Mouse (Mus musculus): Measurements from ENCODE around the gene Klhl22. TPM values are rescaled to one million over a fixed set of nuclear protein-coding genes. Genes with fewer than 3 reads are reported as not detected.

Gene Klhl22
- polyA plus RNA-seq, 1 experiment from 2014 or later, result 36.4 TPM

GRCm38 (mm10) chr16:17761074-17761473 is 1.7 kb downstream of the Klhl22 start:
- no peak overlapping the region for H3K9ac ChIP-seq (ENCODE audit: low read length)
- 0 out of 2 replicates have a peak overlapping the region, but pooled peaks have one; percentile 98 for H3K4me2 ChIP-seq (ENCODE audit: low read depth, low read length)
- no peak overlapping the region for H3K4me3 ChIP-seq (ENCODE audit: low read length)
- WGBS, result 49% methylated on average over 1 of the region's 1 CpGs
- H3K9me3 ChIP-seq (replicated peaks; ENCODE audit: control insufficient read depth, low read length), result no peaks in the 10 kb centered on the region
- no peaks in the 10 kb centered on the region for H3K27me3 ChIP-seq (ENCODE audit: control insufficient read depth, insufficient read depth, low read length)
- H3K4me1 ChIP-seq (ENCODE audit: control insufficient read depth, insufficient read depth, low read length), result peaks cover 12% of the 10 kb centered on the region
- ATAC-seq (replicated peaks; ENCODE audit: extremely low read depth, insufficient read depth, low FRiP score), result no peak
- H3K27ac ChIP-seq (ENCODE audit: low read length), result no peak overlapping the region
- peaks cover 10% of the 10 kb centered on the region; the same call in 1 of the 2 replicates for H3K36me3 ChIP-seq (ENCODE audit: control insufficient read depth, insufficient read depth)

GRCm38 (mm10) chr16:17764108-17764511 is 4.7 kb downstream of the Klhl22 start:
- Histone ChIP-seq H3K27me3 (ENCODE audit: control insufficient read depth, insufficient read depth, low read length) (no peaks in the 10 kb centered on the region), H3K27ac (ENCODE audit: low read length) (no peak overlapping the region), H3K4me3 (ENCODE audit: low read length) (no peak overlapping the region), H3K9ac (ENCODE audit: low read length) (no peak overlapping the region), H3K36me3 (ENCODE audit: control insufficient read depth, insufficient read depth) (peaks cover 19% of the 10 kb centered on the region), H3K4me2 (ENCODE audit: low read depth, low read length) (no peak overlapping the region), H3K9me3 (replicated peaks; ENCODE audit: control insufficient read depth, low read length) (no peaks in the 10 kb centered on the region), H3K4me1 (ENCODE audit: control insufficient read depth, insufficient read depth, low read length) (peaks cover 9% of the 10 kb centered on the region)
- no peak for ATAC-seq (replicated peaks; ENCODE audit: extremely low read depth, insufficient read depth, low FRiP score)
- WGBS, result 63% methylated on average over 4 of the region's 4 CpGs

GRCm38 (mm10) chr16:17768834-17769233 is 9.4 kb downstream of the Klhl22 start:
- no peak overlapping the region for H3K4me3 ChIP-seq (ENCODE audit: low read length)
- 46% methylated on average over 7 of the region's 7 CpGs for WGBS
- peaks cover 30% of the 10 kb centered on the region for H3K36me3 ChIP-seq (ENCODE audit: control insufficient read depth, insufficient read depth)
- H3K27me3 ChIP-seq (ENCODE audit: control insufficient read depth, insufficient read depth, low read length), result no peaks in the 10 kb centered on the region
- H3K27ac ChIP-seq (ENCODE audit: low read length), result peak overlapping the region; percentile 50
- H3K4me2 ChIP-seq (ENCODE audit: low read depth, low read length), result no peak overlapping the region
- no peak overlapping the region for H3K9ac ChIP-seq (ENCODE audit: low read length)
- H3K4me1 ChIP-seq (ENCODE audit: control insufficient read depth, insufficient read depth, low read length), result peaks cover 6% of the 10 kb centered on the region; the same call in 1 of the 2 replicates
- H3K9me3 ChIP-seq (replicated peaks; ENCODE audit: control insufficient read depth, low read length), result no peaks in the 10 kb centered on the region
- 0 out of 2 replicates have a peak, but pooled peaks have one; percentile 63 for ATAC-seq (replicated peaks; ENCODE audit: extremely low read depth, insufficient read depth, low FRiP score)

GRCm38 (mm10) chr16:17771117-17771865 is 11.9 kb downstream of the Klhl22 start:
- H3K9ac ChIP-seq (ENCODE audit: low read length), result no peak overlapping the region
- H3K27me3 ChIP-seq (ENCODE audit: control insufficient read depth, insufficient read depth, low read length), result no peaks in the 10 kb centered on the region
- no peak overlapping the region for H3K4me2 ChIP-seq (ENCODE audit: low read depth, low read length)
- 65% methylated on average over 4 of the region's 4 CpGs for WGBS
- H3K4me3 ChIP-seq (ENCODE audit: low read length), result no peak overlapping the region
- peaks cover 6% of the 10 kb centered on the region; the same call in 1 of the 2 replicates for H3K4me1 ChIP-seq (ENCODE audit: control insufficient read depth, insufficient read depth, low read length)
- peaks cover 19% of the 10 kb centered on the region for H3K36me3 ChIP-seq (ENCODE audit: control insufficient read depth, insufficient read depth)
- H3K9me3 ChIP-seq (replicated peaks; ENCODE audit: control insufficient read depth, low read length), result no peaks in the 10 kb centered on the region
- H3K27ac ChIP-seq (ENCODE audit: low read length), result no peak overlapping the region
- no peak for ATAC-seq (replicated peaks; ENCODE audit: extremely low read depth, insufficient read depth, low FRiP score)

GRCm38 (mm10) chr16:17776828-17777227 is 17.4 kb downstream of the Klhl22 start:
- Histone ChIP-seq H3K4me2 (ENCODE audit: low read depth, low read length) (no peak overlapping the region), H3K27me3 (ENCODE audit: control insufficient read depth, insufficient read depth, low read length) (no peaks in the 10 kb centered on the region), H3K9me3 (replicated peaks; ENCODE audit: control insufficient read depth, low read length) (no peaks in the 10 kb centered on the region), H3K27ac (ENCODE audit: low read length) (no peak overlapping the region), H3K4me3 (ENCODE audit: low read length) (no peak overlapping the region), H3K36me3 (ENCODE audit: control insufficient read depth, insufficient read depth) (peaks cover 13% of the 10 kb centered on the region), H3K4me1 (ENCODE audit: control insufficient read depth, insufficient read depth, low read length) (no peaks in the 10 kb centered on the region), H3K9ac (ENCODE audit: low read length) (no peak overlapping the region)
- 65% methylated on average over 11 of the region's 11 CpGs for WGBS
- ATAC-seq (replicated peaks; ENCODE audit: extremely low read depth, insufficient read depth, low FRiP score), result no peak

- Histone ChIP-seq H3K27me3 (ENCODE audit: control insufficient read depth, insufficient read depth, low read length) (no peaks in the 10 kb centered on the region), H3K36me3 (ENCODE audit: control insufficient read depth, insufficient read depth) (peaks cover 11% of the 10 kb centered on the region), H3K4me3 (ENCODE audit: low read length) (no peak overlapping the region), H3K9ac (ENCODE audit: low read length) (no peak overlapping the region), H3K4me2 (ENCODE audit: low read depth, low read length) (no peak overlapping the region), H3K9me3 (replicated peaks; ENCODE audit: control insufficient read depth, low read length) (no peaks in the 10 kb centered on the region), H3K4me1 (ENCODE audit: control insufficient read depth, insufficient read depth, low read length) (no peaks in the 10 kb centered on the region), H3K27ac (ENCODE audit: low read length) (no peak overlapping the region)
- no peak for ATAC-seq (replicated peaks; ENCODE audit: extremely low read depth, insufficient read depth, low FRiP score)
- 72% methylated on average over 4 of the region's 4 CpGs for WGBS
These were observed 18.8 kb downstream of the Klhl22 start for GRCm38 (mm10) chr16:17778223-17778622.

- peaks cover 17% of the 10 kb centered on the region for H3K36me3 ChIP-seq (ENCODE audit: control insufficient read depth, insufficient read depth)
- no peak for ATAC-seq (replicated peaks; ENCODE audit: extremely low read depth, insufficient read depth, low FRiP score)
These were observed 20.3 kb downstream of the Klhl22 start for GRCm38 (mm10) chr16:17779692-17780091.

GRCm38 (mm10) chr16:17785337-17785736 is 25.9 kb downstream of the Klhl22 start:
- WGBS, result 66% methylated on average over 3 of the region's 3 CpGs
- Histone ChIP-seq H3K36me3 (ENCODE audit: control insufficient read depth, insufficient read depth) (peaks cover 24% of the 10 kb centered on the region), H3K27me3 (ENCODE audit: control insufficient read depth, insufficient read depth, low read length) (no peaks in the 10 kb centered on the region), H3K4me2 (ENCODE audit: low read depth, low read length) (no peak overlapping the region), H3K4me3 (ENCODE audit: low read length) (no peak overlapping the region), H3K9me3 (replicated peaks; ENCODE audit: control insufficient read depth, low read length) (no peaks in the 10 kb centered on the region), H3K9ac (ENCODE audit: low read length) (no peak overlapping the region), H3K27ac (ENCODE audit: low read length) (no peak overlapping the region), H3K4me1 (ENCODE audit: control insufficient read depth, insufficient read depth, low read length) (no peaks in the 10 kb centered on the region)
- ATAC-seq (replicated peaks; ENCODE audit: extremely low read depth, insufficient read depth, low FRiP score), result no peak

More at GRCm38 (mm10) chr16:17779692-17780091, 20.3 kb downstream of the Klhl22 start:
- Histone ChIP-seq H3K4me3 (ENCODE audit: low read length) (no peak overlapping the region), H3K27ac (ENCODE audit: low read length) (no peak overlapping the region), H3K9ac (ENCODE audit: low read length) (no peak overlapping the region), H3K27me3 (ENCODE audit: control insufficient read depth, insufficient read depth, low read length) (no peaks in the 10 kb centered on the region), H3K9me3 (replicated peaks; ENCODE audit: control insufficient read depth, low read length) (no peaks in the 10 kb centered on the region), H3K4me1 (ENCODE audit: control insufficient read depth, insufficient read depth, low read length) (no peaks in the 10 kb centered on the region), H3K4me2 (ENCODE audit: low read depth, low read length) (no peak overlapping the region)
- WGBS, result 68% methylated on average over 1 of the region's 1 CpGs

GRCm38 (mm10) chr16:17792728-17793127 is 33.3 kb downstream of the Klhl22 start:
- Histone ChIP-seq H3K9ac (ENCODE audit: low read length) (no peak overlapping the region), H3K4me2 (ENCODE audit: low read depth, low read length) (no peak overlapping the region), H3K27ac (ENCODE audit: low read length) (no peak overlapping the region), H3K9me3 (replicated peaks; ENCODE audit: control insufficient read depth, low read length) (no peaks in the 10 kb centered on the region), H3K4me1 (ENCODE audit: control insufficient read depth, insufficient read depth, low read length) (0 out of 2 replicates have a peak, but pooled peaks cover 2% of the 10 kb centered on the region), H3K4me3 (ENCODE audit: low read length) (no peak overlapping the region), H3K36me3 (ENCODE audit: control insufficient read depth, insufficient read depth) (peaks cover 22% of the 10 kb centered on the region), H3K27me3 (ENCODE audit: control insufficient read depth, insufficient read depth, low read length) (peaks cover 7% of the 10 kb centered on the region)
- WGBS, result 67% methylated on average over 3 of the region's 3 CpGs
- no peak for ATAC-seq (replicated peaks; ENCODE audit: extremely low read depth, insufficient read depth, low FRiP score)
